10 mouse cellular contexts compared by ENCODE assay signal in the genomic region with DNA sequence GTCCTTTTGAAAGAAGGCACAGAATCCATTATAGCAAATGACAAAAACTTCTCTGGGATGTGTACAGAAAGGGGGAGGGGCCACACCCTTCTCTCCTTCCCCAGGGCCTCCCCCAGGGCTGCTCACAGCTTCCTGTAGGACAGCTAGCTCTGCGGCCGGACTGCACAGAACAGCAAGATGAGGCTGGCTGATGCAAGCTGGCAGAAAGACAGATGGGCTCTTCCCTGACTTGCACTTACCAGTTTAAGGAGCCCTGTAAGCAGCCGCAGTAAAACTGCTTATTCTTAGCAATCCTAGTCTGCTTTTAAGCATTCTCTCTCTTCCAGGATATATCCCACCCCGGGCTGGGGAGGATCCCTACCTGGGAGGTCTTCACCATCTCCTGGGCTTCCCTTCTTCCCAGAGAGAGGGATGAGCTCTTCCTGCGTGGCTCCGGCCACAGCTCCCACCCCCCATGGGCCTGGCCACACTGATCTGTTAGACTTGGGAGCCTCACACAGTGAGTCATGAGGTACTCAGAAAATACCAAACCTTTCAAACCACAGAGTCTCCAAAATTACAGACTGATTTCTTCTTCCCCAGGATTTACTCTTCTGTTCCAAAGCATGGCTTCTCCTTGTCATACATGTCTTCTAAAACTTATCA.
DNase-seq lines count a peak whose midpoint lies in the region; ATAC-seq and TF ChIP-seq lines count a peak whose summit lies in the region.
"Had no signal": no experiment of that assay in that cellular context is flagged by ENCODE, and none has a peak within 500 bp of the region (broad histone marks: within the 10 kb centered on the region; RNA-seq: fewer than 3 reads in every experiment).

No protein-coding gene starts in this region.

- peak; percentile 80 for ATAC-seq in lung, embryonic 15.5 days (ENCODE audit: borderline replicate concordance, extremely low read depth, low FRiP score, low TSS enrichment)
- peak; percentile 29; the same call in 1 of the 2 replicates for ATAC-seq in forebrain, embryonic 15.5 days (replicated peaks)
- no peak for ATAC-seq in liver, embryonic 11.5 days (replicated peaks; ENCODE audit: low FRiP score)
- ATAC-seq in megakaryocyte-erythroid progenitor cell, adult 5-6 weeks (replicated peaks; ENCODE audit: low FRiP score, low TSS enrichment, poor library complexity, severe bottlenecking): no peak

- no peak overlapping the region for H3K4me2 ChIP-seq in lung, embryonic 15.5 days
- H3K4me2 ChIP-seq in forebrain, embryonic 15.5 days (replicated peaks): no peak overlapping the region
- peak overlapping the region; percentile 8; the same call in 1 of the 2 replicates for H3K4me2 ChIP-seq in liver, embryonic 11.5 days
- H3K4me2 ChIP-seq: embryonic facial prominence, embryonic 12.5 days; limb, embryonic 15.5 days had no signal

- no peak for TF ChIP-seq POLR2A in lung, adult 2 months (IDR thresholded peaks at IDR 0.05; ENCODE audit: borderline replicate concordance, extremely low read depth, low read depth, low read length)

- H3K9ac ChIP-seq in lung, embryonic 15.5 days: no peak overlapping the region
- no peak overlapping the region for H3K9ac ChIP-seq in forebrain, embryonic 15.5 days (replicated peaks)
- peak overlapping the region; percentile 20; the same call in 1 of the 2 replicates for H3K9ac ChIP-seq in liver, embryonic 11.5 days (ENCODE audit: low read depth, low read length)
- H3K9ac ChIP-seq: embryonic facial prominence, embryonic 12.5 days; limb, embryonic 15.5 days had no signal

- H3K4me3 ChIP-seq in lung, embryonic 15.5 days: no peak overlapping the region
- H3K4me3 ChIP-seq in lung, adult 2 months (replicated peaks; ENCODE audit: extremely low read depth, low read depth, low read length): no peak overlapping the region
- H3K4me3 ChIP-seq in forebrain, embryonic 15.5 days: no peak overlapping the region
- no peak overlapping the region for H3K4me3 ChIP-seq in liver, embryonic 11.5 days (ENCODE audit: low read depth, low read length)
- H3K4me3 ChIP-seq: embryonic facial prominence, embryonic 12.5 days; limb, embryonic 15.5 days had no signal

- DNase-seq in adrenal gland, adult (ENCODE audit: inconsistent age in 2 of 2, low spot score in 1 of 2): peak; percentile 60 to 74
- no peak for DNase-seq in adrenal gland, adult 8-10 months
- no peak for DNase-seq in lung, adult 2 months
- no peak for DNase-seq in liver, embryonic 11.5 days (ENCODE audit: low spot score)
- DNase-seq in spleen, adult 18-20 months: no peak

- no peaks in the 10 kb centered on the region for H3K9me3 ChIP-seq in lung, embryonic 15.5 days
- no peaks in the 10 kb centered on the region for H3K9me3 ChIP-seq in forebrain, embryonic 15.5 days
- H3K9me3 ChIP-seq in liver, embryonic 11.5 days (ENCODE audit: control insufficient read depth, low read length): no peaks in the 10 kb centered on the region
- H3K9me3 ChIP-seq: embryonic facial prominence, embryonic 12.5 days; limb, embryonic 15.5 days had no signal

- peak overlapping the region; percentile 45 for H3K27ac ChIP-seq in lung, embryonic 15.5 days
- H3K27ac ChIP-seq in forebrain, embryonic 15.5 days (replicated peaks): peak overlapping the region; percentile 35
- no peak overlapping the region for H3K27ac ChIP-seq in liver, embryonic 11.5 days (ENCODE audit: low read depth, low read length)
- H3K27ac ChIP-seq: embryonic facial prominence, embryonic 12.5 days; limb, embryonic 15.5 days had no signal

- 17% methylated on average over 6 of the region's 6 CpGs for WGBS in lung, embryonic 15.5 days
- 31% methylated on average over 6 of the region's 6 CpGs for WGBS in lung, adult 2 months
- 39% methylated on average over 6 of the region's 6 CpGs for WGBS in forebrain, embryonic 15.5 days
- 25% methylated on average over 6 of the region's 6 CpGs for WGBS in liver, embryonic 11.5 days

- no peak for TF ChIP-seq CTCF in lung, adult 2 months (IDR thresholded peaks at IDR 0.05; ENCODE audit: insufficient read depth, low read length)

- no peaks in the 10 kb centered on the region for H3K36me3 ChIP-seq in lung, embryonic 15.5 days
- H3K36me3 ChIP-seq in forebrain, embryonic 15.5 days: no peaks in the 10 kb centered on the region
- no peaks in the 10 kb centered on the region for H3K36me3 ChIP-seq in liver, embryonic 11.5 days (ENCODE audit: control insufficient read depth, insufficient read depth, low read length)
- H3K36me3 ChIP-seq: limb, embryonic 15.5 days had no signal

- no peaks in the 10 kb centered on the region for H3K27me3 ChIP-seq in lung, embryonic 15.5 days
- H3K27me3 ChIP-seq in forebrain, embryonic 15.5 days: no peaks in the 10 kb centered on the region
- no peaks in the 10 kb centered on the region for H3K27me3 ChIP-seq in liver, embryonic 11.5 days (replicated peaks; ENCODE audit: control insufficient read depth, insufficient read depth, low read length)
- H3K27me3 ChIP-seq: embryonic facial prominence, embryonic 12.5 days; limb, embryonic 15.5 days had no signal

- H3K4me1 ChIP-seq in lung, embryonic 15.5 days: peaks cover 25% of the 10 kb centered on the region
- H3K4me1 ChIP-seq in lung, adult 2 months (ENCODE audit: control insufficient read depth, insufficient read depth, low read length): no peaks in the 10 kb centered on the region
- peaks cover 32% of the 10 kb centered on the region for H3K4me1 ChIP-seq in forebrain, embryonic 15.5 days
- H3K4me1 ChIP-seq in liver, embryonic 11.5 days (replicated peaks; ENCODE audit: control insufficient read depth, insufficient read depth, low read length): peaks cover 3% of the 10 kb centered on the region; the same call in 1 of the 2 replicates

Comparison
In these comparisons a context has a peak if more than half of its experiments do, and no peak if none do; other contexts are left out.
1. DNase-seq: peak in adrenal gland, adult (2 of 2); none in adrenal gland, adult 8-10 months (single experiment), lung, adult 2 months (single experiment), liver, embryonic 11.5 days (single experiment) and spleen, adult 18-20 months (0 of 2).
2. ATAC-seq: peak in lung, embryonic 15.5 days (single experiment) and forebrain, embryonic 15.5 days (single experiment); none in liver, embryonic 11.5 days (single experiment) and megakaryocyte-erythroid progenitor cell, adult 5-6 weeks (single experiment).